Mouse (Mus musculus): Measurements from ENCODE around the gene Nectin1. TPM values are rescaled to one million over a fixed set of nuclear protein-coding genes. Genes with fewer than 3 reads are reported as not detected.

Nectin1 gene
- polyA plus RNA-seq, 1 experiment, result 1.3 TPM

- peaks cover 4% of the 10 kb centered on the region; the same call in 1 of the 2 replicates for H3K4me1 ChIP-seq (ENCODE audit: control insufficient read depth, insufficient read depth, insufficient read length, low read length)
Measured at GRCm38 (mm10) chr9:43747710-43748109, 3.9 kb downstream of the Nectin1 start.

DNA sequence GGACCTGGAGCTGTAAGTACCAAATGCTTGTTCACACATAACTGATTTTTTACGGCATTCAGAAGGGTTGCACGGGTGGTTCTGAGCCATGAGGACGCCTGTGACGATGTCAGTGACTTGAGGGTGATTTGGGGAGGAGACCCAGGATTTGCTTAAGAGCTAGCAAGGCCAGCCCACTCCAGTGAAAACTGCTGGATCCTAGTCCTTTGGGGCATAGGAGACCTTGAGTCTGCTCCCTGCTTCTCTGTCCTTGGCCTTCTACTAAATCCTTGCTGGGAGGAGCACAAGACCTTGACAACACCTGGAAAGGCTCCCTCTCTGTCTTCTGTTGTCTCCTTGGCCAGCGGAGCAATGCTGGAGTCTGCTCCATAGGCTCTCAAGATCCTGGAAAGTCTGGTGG is 4.7 kb downstream of the Nectin1 start:
- no peak overlapping the region for H3K27ac ChIP-seq (replicated peaks; ENCODE audit: low read depth, low read length)
- peaks cover 4% of the 10 kb centered on the region; the same call in 1 of the 2 replicates for H3K4me1 ChIP-seq (ENCODE audit: control insufficient read depth, insufficient read depth, insufficient read length, low read length)
- no peak overlapping the region for H3K4me3 ChIP-seq (ENCODE audit: insufficient read depth, low read depth, low read length)

More at GRCm38 (mm10) chr9:43747710-43748109, 3.9 kb downstream of the Nectin1 start:
- no peak overlapping the region for H3K27ac ChIP-seq (replicated peaks; ENCODE audit: low read depth, low read length)
- H3K4me3 ChIP-seq (ENCODE audit: insufficient read depth, low read depth, low read length), result no peak overlapping the region

DNA sequence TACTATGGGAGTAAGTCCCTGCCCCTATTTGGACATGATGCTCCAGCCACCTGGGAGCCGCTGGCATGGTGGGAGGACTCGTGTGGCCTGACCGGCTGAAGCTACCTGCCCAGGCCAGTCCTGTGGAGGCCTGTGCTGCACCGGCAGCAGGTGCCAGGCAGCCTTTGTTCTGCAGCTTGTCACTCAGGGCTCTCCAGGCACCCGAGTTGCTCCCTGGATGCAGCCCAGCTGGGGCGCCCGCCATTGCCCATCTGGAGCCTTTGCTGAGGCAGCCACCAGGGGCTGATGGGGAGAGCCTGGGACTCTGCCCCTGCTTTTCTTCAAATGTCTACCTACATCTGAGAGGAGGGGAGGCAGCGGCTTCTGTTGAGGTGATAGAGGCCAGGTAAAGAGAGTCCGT is 6.3 kb downstream of the Nectin1 start:
- Histone ChIP-seq H3K4me1 (ENCODE audit: control insufficient read depth, insufficient read depth, insufficient read length, low read length) (peaks cover 4% of the 10 kb centered on the region; the same call in 1 of the 2 replicates), H3K4me3 (ENCODE audit: insufficient read depth, low read depth, low read length) (no peak overlapping the region), H3K27ac (replicated peaks; ENCODE audit: low read depth, low read length) (no peak overlapping the region)

GRCm38 (mm10) chr9:43751111-43751510 is 7.3 kb downstream of the Nectin1 start:
- Histone ChIP-seq H3K4me3 (ENCODE audit: insufficient read depth, low read depth, low read length) (no peak overlapping the region), H3K4me1 (ENCODE audit: control insufficient read depth, insufficient read depth, insufficient read length, low read length) (peaks cover 4% of the 10 kb centered on the region; the same call in 1 of the 2 replicates), H3K27ac (replicated peaks; ENCODE audit: low read depth, low read length) (no peak overlapping the region)

DNA sequence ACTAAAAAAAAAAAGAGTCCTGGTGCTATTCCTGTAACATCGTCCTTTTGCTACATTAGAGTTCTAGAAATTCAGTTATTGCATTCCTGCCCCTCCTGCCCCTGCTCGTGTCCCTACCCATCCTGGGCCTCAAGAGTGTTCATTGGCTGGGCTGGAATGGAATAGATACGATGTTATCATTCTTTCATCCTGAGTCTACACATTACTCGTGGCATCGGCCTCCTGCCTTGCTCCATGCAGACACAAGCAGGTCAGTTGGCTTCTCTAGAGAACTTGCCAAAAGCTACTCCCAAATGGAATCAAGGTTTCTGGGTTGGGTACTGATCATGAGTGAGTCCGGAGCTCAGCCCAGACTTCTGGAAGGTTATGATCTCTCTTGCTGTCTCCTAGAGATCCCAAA is 9.7 kb downstream of the Nectin1 start:
- Histone ChIP-seq H3K27ac (replicated peaks; ENCODE audit: low read depth, low read length) (no peak overlapping the region), H3K4me3 (ENCODE audit: insufficient read depth, low read depth, low read length) (no peak overlapping the region), H3K4me1 (ENCODE audit: control insufficient read depth, insufficient read depth, insufficient read length, low read length) (peaks cover 4% of the 10 kb centered on the region; the same call in 1 of the 2 replicates)

GRCm38 (mm10) chr9:43754083-43754482 is 10.3 kb downstream of the Nectin1 start:
- Histone ChIP-seq H3K27ac (replicated peaks; ENCODE audit: low read depth, low read length) (no peak overlapping the region), H3K4me3 (ENCODE audit: insufficient read depth, low read depth, low read length) (no peak overlapping the region), H3K4me1 (ENCODE audit: control insufficient read depth, insufficient read depth, insufficient read length, low read length) (peaks cover 4% of the 10 kb centered on the region; the same call in 1 of the 2 replicates)

- Histone ChIP-seq H3K4me1 (ENCODE audit: control insufficient read depth, insufficient read depth, insufficient read length, low read length) (peaks cover 4% of the 10 kb centered on the region; the same call in 1 of the 2 replicates), H3K27ac (replicated peaks; ENCODE audit: low read depth, low read length) (no peak overlapping the region), H3K4me3 (ENCODE audit: insufficient read depth, low read depth, low read length) (no peak overlapping the region)
Measured at GRCm38 (mm10) chr9:43754768-43755197, 11.0 kb downstream of the Nectin1 start.

GRCm38 (mm10) chr9:43755464-43755863 is 11.7 kb downstream of the Nectin1 start:
- peaks cover 4% of the 10 kb centered on the region; the same call in 1 of the 2 replicates for H3K4me1 ChIP-seq (ENCODE audit: control insufficient read depth, insufficient read depth, insufficient read length, low read length)
- no peak overlapping the region for H3K4me3 ChIP-seq (ENCODE audit: insufficient read depth, low read depth, low read length)
- no peak overlapping the region for H3K27ac ChIP-seq (replicated peaks; ENCODE audit: low read depth, low read length)

- Histone ChIP-seq H3K4me3 (ENCODE audit: insufficient read depth, low read depth, low read length) (no peak overlapping the region), H3K4me1 (ENCODE audit: control insufficient read depth, insufficient read depth, insufficient read length, low read length) (0 out of 2 replicates have a peak, but pooled peaks cover 2% of the 10 kb centered on the region), H3K27ac (replicated peaks; ENCODE audit: low read depth, low read length) (no peak overlapping the region)
Measured at GRCm38 (mm10) chr9:43755928-43756327, 12.1 kb downstream of the Nectin1 start.

DNA sequence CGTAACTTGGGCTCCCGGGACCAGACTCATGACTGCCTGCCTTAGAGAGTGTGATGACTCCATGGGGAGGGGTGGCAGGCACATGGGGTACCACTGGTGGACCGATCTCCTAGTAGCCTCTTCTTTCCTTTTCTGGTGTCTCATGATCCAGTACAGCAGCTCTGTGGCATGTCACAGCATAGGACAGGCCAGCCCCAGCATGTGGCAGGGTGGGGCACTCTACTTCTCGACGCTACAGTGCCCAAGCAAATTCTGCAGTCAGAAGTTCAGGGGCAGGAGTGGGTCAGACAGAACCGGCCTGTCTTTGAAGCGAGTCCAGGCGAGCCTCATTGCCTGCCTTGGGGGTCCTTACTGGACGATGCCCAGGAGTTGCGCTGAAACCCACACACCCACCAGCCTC is 13.4 kb downstream of the Nectin1 start:
- Histone ChIP-seq H3K4me1 (ENCODE audit: control insufficient read depth, insufficient read depth, insufficient read length, low read length) (no peaks in the 10 kb centered on the region), H3K27ac (replicated peaks; ENCODE audit: low read depth, low read length) (no peak overlapping the region), H3K4me3 (ENCODE audit: insufficient read depth, low read depth, low read length) (no peak overlapping the region)

DNA sequence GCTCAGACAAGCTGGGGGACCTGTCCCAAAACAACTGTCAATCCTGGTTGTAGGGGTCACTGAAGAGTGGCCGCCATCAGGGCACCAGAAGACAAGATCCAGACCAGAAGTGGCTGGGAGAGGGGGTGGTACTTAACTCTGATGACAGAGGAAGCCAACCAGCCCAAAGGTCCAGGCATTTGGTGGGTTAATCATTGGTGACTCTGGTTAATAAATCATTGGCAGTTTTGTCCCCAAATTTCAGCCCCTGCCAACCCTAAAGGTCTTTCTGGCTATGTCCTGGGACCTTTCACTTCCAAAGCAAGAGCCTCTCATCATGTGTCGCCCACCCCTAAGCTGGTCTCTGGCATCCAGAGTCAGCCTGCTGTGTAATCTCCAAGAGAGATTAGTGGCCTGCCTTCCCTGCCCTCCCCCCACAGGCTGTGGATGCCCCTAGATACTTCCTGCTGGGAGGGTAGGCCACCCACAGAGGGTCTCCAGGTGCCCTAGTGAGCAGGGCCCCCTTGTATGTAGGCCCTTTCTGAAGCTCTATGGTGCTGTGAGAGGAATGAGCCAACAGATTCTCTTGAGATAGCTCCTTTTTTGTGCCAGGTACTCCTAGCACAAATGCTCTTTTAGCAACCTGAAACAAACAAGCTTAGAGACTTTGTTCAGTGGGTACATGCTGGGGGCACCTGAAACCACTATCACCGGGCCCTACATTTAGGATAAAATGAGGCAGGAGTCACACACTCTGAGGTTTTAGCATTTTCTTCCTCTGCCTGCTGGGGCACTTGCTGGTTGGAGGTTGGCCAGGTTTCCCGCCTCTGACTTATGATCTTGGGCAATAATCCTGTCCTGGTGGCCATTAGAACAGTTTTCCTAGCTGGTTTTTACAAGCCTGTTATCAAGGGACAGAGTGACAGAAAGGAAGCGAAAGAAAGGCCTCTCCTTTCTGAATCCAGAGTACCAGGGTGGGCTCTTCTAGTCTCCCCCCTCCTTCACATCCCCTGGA is 14.5 kb downstream of the Nectin1 start:
- H3K4me1 ChIP-seq (ENCODE audit: control insufficient read depth, insufficient read depth, insufficient read length, low read length), result no peaks in the 10 kb centered on the region
- H3K4me3 ChIP-seq (ENCODE audit: insufficient read depth, low read depth, low read length), result no peak overlapping the region
- no peak overlapping the region for H3K27ac ChIP-seq (replicated peaks; ENCODE audit: low read depth, low read length)

- no peaks in the 10 kb centered on the region for H3K4me1 ChIP-seq (ENCODE audit: control insufficient read depth, insufficient read depth, insufficient read length, low read length)
- no peak overlapping the region for H3K27ac ChIP-seq (replicated peaks; ENCODE audit: low read depth, low read length)
- H3K4me3 ChIP-seq (ENCODE audit: insufficient read depth, low read depth, low read length), result no peak overlapping the region
Measured at GRCm38 (mm10) chr9:43760078-43760477, 16.3 kb downstream of the Nectin1 start.

GRCm38 (mm10) chr9:43761181-43761820 is 17.5 kb downstream of the Nectin1 start:
- no peaks in the 10 kb centered on the region for H3K4me1 ChIP-seq (ENCODE audit: control insufficient read depth, insufficient read depth, insufficient read length, low read length)
- no peak overlapping the region for H3K4me3 ChIP-seq (ENCODE audit: insufficient read depth, low read depth, low read length)

DNA sequence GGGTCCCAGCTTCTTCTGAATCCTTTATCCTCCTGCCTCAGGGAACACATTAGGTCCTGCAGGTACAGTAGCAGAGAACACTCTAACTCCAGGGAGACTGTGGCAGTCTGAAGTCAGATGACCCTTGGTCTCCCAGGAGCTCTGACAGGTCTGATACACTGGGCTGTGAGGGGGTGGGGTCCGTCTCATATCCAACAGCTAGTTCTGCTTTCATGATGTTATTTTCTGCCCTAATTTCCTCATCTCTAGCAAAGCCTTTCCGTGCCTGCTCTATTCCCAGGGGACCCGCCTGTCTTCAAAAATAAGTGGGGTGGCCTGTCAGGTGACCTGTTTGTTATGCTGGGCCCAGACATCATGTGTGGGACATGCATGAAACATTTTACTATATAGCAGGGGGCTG is 18.2 kb downstream of the Nectin1 start:
- Histone ChIP-seq H3K4me1 (ENCODE audit: control insufficient read depth, insufficient read depth, insufficient read length, low read length) (no peaks in the 10 kb centered on the region), H3K4me3 (ENCODE audit: insufficient read depth, low read depth, low read length) (no peak overlapping the region), H3K27ac (replicated peaks; ENCODE audit: low read depth, low read length) (no peak overlapping the region)

More at GRCm38 (mm10) chr9:43761181-43761820, 17.5 kb downstream of the Nectin1 start:
- H3K27ac ChIP-seq (replicated peaks; ENCODE audit: low read depth, low read length), result no peak overlapping the region

GRCm38 (mm10) chr9:43765419-43766179 is 21.8 kb downstream of the Nectin1 start:
- Histone ChIP-seq H3K27ac (replicated peaks; ENCODE audit: low read depth, low read length) (no peak overlapping the region), H3K4me3 (ENCODE audit: insufficient read depth, low read depth, low read length) (no peak overlapping the region), H3K4me1 (ENCODE audit: control insufficient read depth, insufficient read depth, insufficient read length, low read length) (no peaks in the 10 kb centered on the region)
